Mouse (Mus musculus) kidney, embryonic 14.5 days (tissue): ENCODE measurements around the gene Adam19. TPM values are rescaled to one million over a fixed set of nuclear protein-coding genes. Genes with fewer than 3 reads are reported as not detected.
A peak's percentile ranks its signal among the peaks of the same experiment; 100 is the strongest.

Experiments used
- ATAC-seq: fragments of 200-750 bp; cut with Nextera tagmentation; 2 replicates; pipeline ENCODE4 v1.8.0; 2017; ENCODE audit warnings: moderate number of reproducible peaks, mild to moderate bottlenecking, moderate TSS enrichment, moderate library complexity; ENCODE audit not compliant: low FRiP score, low TSS enrichment
- H3K27ac ChIP-seq: fragments of 300-500 bp; sonication (generic); 2 replicates; pipeline ENCODE4 v1.5.1; 2014; ENCODE audit warnings: low read depth, mild to moderate bottlenecking, low read length, moderate library complexity, mixed read lengths
- H3K27me3 ChIP-seq: fragments of 300-500 bp; sonication (generic); 2 replicates; pipeline ENCODE4 v1.6.1; 2014; ENCODE audit warnings: mild to moderate bottlenecking, low read length; ENCODE audit not compliant: control insufficient read depth, insufficient read depth
- H3K36me3 ChIP-seq: fragments of 300-500 bp; sonication (generic); 2 replicates; pipeline ENCODE4 v1.6.1; 2014; ENCODE audit warnings: low read length, mixed read lengths; ENCODE audit not compliant: control insufficient read depth, insufficient read depth
- H3K4me1 ChIP-seq: fragments of 300-500 bp; sonication (generic); 2 replicates; pipeline ENCODE4 v1.6.1; 2014; ENCODE audit warnings: low read length, mixed read lengths; ENCODE audit not compliant: control insufficient read depth, insufficient read depth
- H3K4me2 ChIP-seq: fragments of 300-500 bp; sonication (generic); replicated peaks from 2 replicates; pipeline ENCODE4 v1.6.1; 2014; ENCODE audit warnings: low read depth, mild to moderate bottlenecking, low read length
- H3K4me3 ChIP-seq: fragments of 300-500 bp; sonication (generic); 2 replicates; pipeline ENCODE4 v1.5.1; 2014; ENCODE audit warnings: mild to moderate bottlenecking, low read length
- H3K9ac ChIP-seq: fragments of 300-500 bp; sonication (generic); 2 replicates; pipeline ENCODE4 v1.6.1; 2014; ENCODE audit warnings: low read depth, mild to moderate bottlenecking, low read length, moderate library complexity
- H3K9me3 ChIP-seq: fragments of 300-500 bp; sonication (generic); 2 replicates; pipeline ENCODE4 v1.6.1; 2016; ENCODE audit warnings: low read length; ENCODE audit not compliant: control insufficient read depth
- whole genome bisulfite sequencing: fragments of 180-500 bp; shearing (Covaris S2); extraction: QIAGEN DNeasy Blood & Tissue Kit; methylation state at CpG from one replicate; pipeline ENCODE4 v1.1.7; 2014; 5-methylcytosine and 5-hydroxymethylcytosine counted together
- polyA plus RNA-seq: library from polyadenylated mRNA; unstranded; fragments of >200 nt; fragmentation: Nextera tagmentation; extraction: Ambion mirVana; gene quantifications from 2 replicates; pipeline ENCODE4 v1.2.1, GENCODE M21; 2014

The Adam19 gene
- polyA plus RNA-seq, 1 experiment from 2014 or later: 14.7 TPM

GRCm38 (mm10) chr11:46076442-46077158 is 20.8 kb downstream of the Adam19 start:
- Histone ChIP-seq H3K9me3 (0 out of 2 replicates have a peak, but pooled peaks cover 4% of the 10 kb centered on the region), H3K4me1 (peaks cover 13% of the 10 kb centered on the region), H3K36me3 (peaks cover 13% of the 10 kb centered on the region; the same call in 1 of the 2 replicates), H3K4me3 (no peak overlapping the region; the same call in 1 of the 2 replicates), H3K4me2 (no peak overlapping the region), H3K27ac (no peak overlapping the region), H3K9ac (no peak overlapping the region), H3K27me3 (no peaks in the 10 kb centered on the region)
- WGBS: 93% methylated on average over 11 of the region's 11 CpGs
- ATAC-seq: no peak

- peaks cover 12% of the 10 kb centered on the region; the same call in 1 of the 2 replicates for H3K36me3 ChIP-seq
Measured at GRCm38 (mm10) chr11:46077304-46077703, 21.5 kb downstream of the Adam19 start.

GRCm38 (mm10) chr11:46077732-46078375 is 22.1 kb downstream of the Adam19 start:
- no peak overlapping the region for H3K27ac ChIP-seq
- H3K9ac ChIP-seq: no peak overlapping the region
- H3K4me3 ChIP-seq: no peak overlapping the region
- WGBS: 81% methylated on average over 7 of the region's 7 CpGs
- H3K36me3 ChIP-seq: peaks cover 12% of the 10 kb centered on the region; the same call in 1 of the 2 replicates
- H3K4me1 ChIP-seq: peaks cover 8% of the 10 kb centered on the region
- H3K9me3 ChIP-seq: 0 out of 2 replicates have a peak, but pooled peaks cover 4% of the 10 kb centered on the region
- H3K4me2 ChIP-seq: no peak overlapping the region
- H3K27me3 ChIP-seq: no peaks in the 10 kb centered on the region
- ATAC-seq: no peak; the same call in 1 of the 2 replicates

More at GRCm38 (mm10) chr11:46077304-46077703, 21.5 kb downstream of the Adam19 start:
- no peak overlapping the region for H3K9ac ChIP-seq
- H3K4me2 ChIP-seq: no peak overlapping the region
- ATAC-seq: no peak
- H3K27me3 ChIP-seq: no peaks in the 10 kb centered on the region
- no peak overlapping the region for H3K27ac ChIP-seq
- H3K9me3 ChIP-seq: 0 out of 2 replicates have a peak, but pooled peaks cover 4% of the 10 kb centered on the region
- WGBS: 90% methylated on average over 5 of the region's 5 CpGs
- H3K4me3 ChIP-seq: no peak overlapping the region; the same call in 1 of the 2 replicates
- peaks cover 13% of the 10 kb centered on the region for H3K4me1 ChIP-seq

GRCm38 (mm10) chr11:46081075-46081474 is 25.3 kb downstream of the Adam19 start:
- no peak overlapping the region for H3K4me3 ChIP-seq
- H3K36me3 ChIP-seq: peaks cover 10% of the 10 kb centered on the region; the same call in 1 of the 2 replicates
- ATAC-seq: no peak
- no peaks in the 10 kb centered on the region for H3K4me1 ChIP-seq
- no peak overlapping the region for H3K27ac ChIP-seq
- H3K9ac ChIP-seq: no peak overlapping the region
- no peak overlapping the region for H3K4me2 ChIP-seq
- 93% methylated on average over 2 of the region's 2 CpGs for WGBS
- H3K9me3 ChIP-seq: 0 out of 2 replicates have a peak, but pooled peaks cover 4% of the 10 kb centered on the region
- H3K27me3 ChIP-seq: no peaks in the 10 kb centered on the region

GRCm38 (mm10) chr11:46083405-46083804 is 27.6 kb downstream of the Adam19 start:
- no peak overlapping the region for H3K27ac ChIP-seq
- H3K36me3 ChIP-seq: no peaks in the 10 kb centered on the region
- no peaks in the 10 kb centered on the region for H3K27me3 ChIP-seq
- H3K9ac ChIP-seq: no peak overlapping the region
- WGBS: 67% methylated on average over 3 of the region's 3 CpGs
- H3K9me3 ChIP-seq: no peaks in the 10 kb centered on the region
- H3K4me2 ChIP-seq: no peak overlapping the region
- H3K4me3 ChIP-seq: no peak overlapping the region
- ATAC-seq: no peak
- H3K4me1 ChIP-seq: no peaks in the 10 kb centered on the region; the same call in 1 of the 2 replicates

GRCm38 (mm10) chr11:46083835-46084444 is 28.1 kb downstream of the Adam19 start:
- Histone ChIP-seq H3K36me3 (no peaks in the 10 kb centered on the region), H3K4me1 (peaks cover 3% of the 10 kb centered on the region), H3K9ac (no peak overlapping the region), H3K9me3 (no peaks in the 10 kb centered on the region), H3K4me3 (no peak overlapping the region), H3K27me3 (no peaks in the 10 kb centered on the region), H3K27ac (peak overlapping the region; percentile 7; the same call in 1 of the 2 replicates), H3K4me2 (no peak overlapping the region)
- no peak for ATAC-seq
- 86% methylated on average over 11 of the region's 11 CpGs for WGBS

- H3K9ac ChIP-seq: no peak overlapping the region
- H3K27me3 ChIP-seq: no peaks in the 10 kb centered on the region
- WGBS: 49% methylated on average over 3 of the region's 3 CpGs
Measured at GRCm38 (mm10) chr11:46084568-46084967, 28.8 kb downstream of the Adam19 start.

GRCm38 (mm10) chr11:46085398-46086163 is 29.8 kb downstream of the Adam19 start:
- no peak for ATAC-seq
- H3K9me3 ChIP-seq: no peaks in the 10 kb centered on the region
- no peaks in the 10 kb centered on the region for H3K27me3 ChIP-seq
- WGBS: 91% methylated on average over 10 of the region's 10 CpGs
- peaks cover 10% of the 10 kb centered on the region for H3K4me1 ChIP-seq
- no peak overlapping the region for H3K4me3 ChIP-seq
- H3K27ac ChIP-seq: no peak overlapping the region
- no peak overlapping the region for H3K4me2 ChIP-seq
- no peaks in the 10 kb centered on the region for H3K36me3 ChIP-seq
- H3K9ac ChIP-seq: no peak overlapping the region

More at GRCm38 (mm10) chr11:46084568-46084967, 28.8 kb downstream of the Adam19 start:
- no peak for ATAC-seq
- no peak overlapping the region for H3K4me2 ChIP-seq
- no peak overlapping the region for H3K4me3 ChIP-seq
- no peaks in the 10 kb centered on the region for H3K36me3 ChIP-seq
- no peaks in the 10 kb centered on the region for H3K9me3 ChIP-seq
- peaks cover 7% of the 10 kb centered on the region for H3K4me1 ChIP-seq
- peak overlapping the region; percentile 7; the same call in 1 of the 2 replicates for H3K27ac ChIP-seq
